Mouse (Mus musculus): ENCODE measurements around the gene Gmpr2. TPM values are rescaled to one million over a fixed set of nuclear protein-coding genes. Genes with fewer than 3 reads are reported as not detected.

The Gmpr2 gene
- polyA plus RNA-seq, 1 experiment from 2014 or later, result 57.5 TPM

DNA sequence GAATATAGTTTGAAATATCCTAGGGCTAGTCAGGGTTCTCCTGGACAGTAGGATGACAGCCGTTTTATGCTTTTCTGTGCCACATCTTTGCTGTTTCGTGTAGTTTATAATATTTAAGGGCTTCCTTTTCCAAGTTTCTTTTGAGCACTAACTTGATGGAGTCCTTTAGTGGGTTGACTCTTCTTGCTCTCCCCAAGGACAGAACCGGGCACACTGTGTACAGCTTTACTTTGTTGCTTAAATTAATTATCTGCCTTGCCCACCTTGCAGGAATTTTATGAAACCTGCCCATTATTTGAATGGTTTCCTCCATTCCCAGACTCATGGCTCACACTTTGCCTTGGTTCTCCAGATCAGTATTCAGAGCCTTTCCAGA, 10.4 kb downstream of the Gmpr2 start:
- ATAC-seq, result no peak
- Histone ChIP-seq H3K4me3 (peak overlapping the region; percentile 66), H3K9me3 (replicated peaks) (no peaks in the 10 kb centered on the region), H3K4me2 (peak overlapping the region; percentile 89), H3K36me3 (ENCODE audit: poor library complexity, severe bottlenecking) (peaks cover 34% of the 10 kb centered on the region), H3K4me1 (peaks cover 13% of the 10 kb centered on the region), H3K9ac (peak overlapping the region; percentile 80), H3K27ac (peak overlapping the region; percentile 80; the same call in 1 of the 2 replicates), H3K27me3 (peaks cover 5% of the 10 kb centered on the region; the same call in 1 of the 2 replicates)
- WGBS, result 17% methylated on average over 3 of the region's 3 CpGs

DNA sequence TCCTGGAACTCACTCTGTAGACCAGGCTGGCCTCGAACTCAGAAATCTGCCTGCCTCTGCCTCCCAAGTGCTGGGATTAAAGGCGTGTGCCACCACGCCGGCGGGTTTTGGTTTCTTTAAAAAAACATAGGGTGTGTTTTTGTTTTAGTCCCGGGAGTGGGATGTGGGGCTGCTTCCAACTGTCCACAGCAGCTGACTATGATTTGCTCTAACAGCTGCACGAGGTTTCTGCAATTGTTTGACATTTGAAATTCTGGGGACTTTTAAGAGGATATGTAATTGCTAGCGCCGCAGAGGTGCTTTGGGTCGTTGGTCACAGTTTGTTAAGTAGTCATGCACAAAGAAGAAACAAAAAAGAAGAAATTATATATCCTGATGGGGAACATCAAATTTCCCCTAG, 17.7 kb downstream of the Gmpr2 start:
- H3K4me3 ChIP-seq, result no peak overlapping the region
- ATAC-seq, result no peak
- 84% methylated on average over 10 of the region's 10 CpGs for WGBS
- H3K9me3 ChIP-seq (replicated peaks), result no peaks in the 10 kb centered on the region
- H3K27ac ChIP-seq, result no peak overlapping the region
- peaks cover 5% of the 10 kb centered on the region; the same call in 1 of the 2 replicates for H3K27me3 ChIP-seq
- no peaks in the 10 kb centered on the region for H3K36me3 ChIP-seq (ENCODE audit: poor library complexity, severe bottlenecking)
- H3K4me2 ChIP-seq, result no peak overlapping the region
- H3K4me1 ChIP-seq, result no peaks in the 10 kb centered on the region
- H3K9ac ChIP-seq, result no peak overlapping the region

DNA sequence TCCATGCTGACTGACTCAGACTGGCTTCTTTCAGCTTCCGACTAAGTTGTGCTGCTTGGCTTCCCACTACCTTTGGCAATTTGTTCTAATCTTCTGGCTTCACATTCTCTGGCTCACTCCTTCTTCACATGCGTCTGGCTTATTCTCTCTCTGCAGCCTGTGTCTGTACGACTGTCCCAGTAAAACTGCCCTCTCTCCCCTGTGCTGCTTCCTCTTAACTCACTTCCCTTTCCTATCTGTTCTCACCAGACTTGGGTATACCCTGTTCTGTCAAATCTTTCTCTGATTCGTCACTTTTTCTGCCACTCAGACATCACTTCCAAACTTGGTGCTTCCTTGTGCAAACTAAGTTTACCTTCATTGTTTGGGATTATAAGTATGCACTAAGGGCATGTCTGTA, 25.5 kb downstream of the Gmpr2 start:
- H3K36me3 ChIP-seq (ENCODE audit: poor library complexity, severe bottlenecking), result no peaks in the 10 kb centered on the region
- 83% methylated on average over 4 of the region's 4 CpGs for WGBS
- no peak overlapping the region for H3K4me3 ChIP-seq
- no peak overlapping the region for H3K27ac ChIP-seq
- H3K4me2 ChIP-seq, result no peak overlapping the region
- no peak overlapping the region for H3K9ac ChIP-seq
- no peak for ATAC-seq
- H3K9me3 ChIP-seq (replicated peaks), result no peaks in the 10 kb centered on the region
- H3K27me3 ChIP-seq, result no peaks in the 10 kb centered on the region
- no peaks in the 10 kb centered on the region for H3K4me1 ChIP-seq

DNA sequence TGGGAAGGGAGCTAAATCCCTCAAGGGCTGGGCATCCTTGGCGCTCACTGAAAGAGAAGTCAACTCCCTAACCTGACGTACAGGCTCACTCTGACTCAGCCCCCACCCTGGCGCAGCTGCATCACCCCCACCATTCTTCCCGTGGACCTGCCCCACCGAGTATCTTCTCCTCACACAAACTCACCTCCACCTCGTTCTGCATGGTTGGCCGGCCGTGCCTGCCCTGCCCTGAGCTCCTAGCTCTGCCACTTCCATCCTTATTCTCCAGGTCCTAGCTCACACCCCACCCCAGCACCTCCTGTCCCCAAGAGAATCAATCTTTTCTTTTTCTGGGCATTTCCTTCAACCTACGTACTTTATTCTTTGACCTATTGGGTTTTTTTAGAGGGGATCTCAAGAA, 29.4 kb downstream of the Gmpr2 start:
- H3K27me3 ChIP-seq, result no peaks in the 10 kb centered on the region
- ATAC-seq, result no peak
- H3K9ac ChIP-seq, result no peak overlapping the region
- 55% methylated on average over 9 of the region's 9 CpGs for WGBS
- H3K36me3 ChIP-seq (ENCODE audit: poor library complexity, severe bottlenecking), result no peaks in the 10 kb centered on the region
- H3K4me1 ChIP-seq, result no peaks in the 10 kb centered on the region
- H3K9me3 ChIP-seq (replicated peaks), result no peaks in the 10 kb centered on the region
- H3K4me3 ChIP-seq, result no peak overlapping the region
- no peak overlapping the region for H3K27ac ChIP-seq
- no peak overlapping the region for H3K4me2 ChIP-seq

DNA sequence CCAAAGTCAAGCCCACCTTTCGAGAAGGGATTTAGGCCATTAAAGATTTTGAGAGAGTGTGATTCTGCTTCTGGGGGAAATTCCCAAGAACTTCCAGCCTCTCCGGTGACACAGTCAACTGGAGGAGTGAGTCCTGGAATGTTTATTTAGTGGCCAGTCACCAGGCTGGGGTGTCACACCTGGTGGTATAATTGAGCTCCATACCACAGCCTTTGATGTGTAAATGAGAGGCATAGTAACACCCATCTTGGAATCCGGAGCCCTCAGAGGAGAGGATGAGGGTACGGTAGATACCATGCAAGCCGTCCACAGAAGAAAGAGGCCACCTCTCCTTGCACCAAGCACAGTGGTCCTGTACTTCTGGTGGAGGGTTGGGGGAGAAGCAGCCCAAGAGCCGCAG, 31.0 kb downstream of the Gmpr2 start:
- Histone ChIP-seq H3K4me3 (no peak overlapping the region), H3K4me1 (no peaks in the 10 kb centered on the region), H3K9ac (no peak overlapping the region), H3K27ac (no peak overlapping the region), H3K36me3 (ENCODE audit: poor library complexity, severe bottlenecking) (no peaks in the 10 kb centered on the region), H3K4me2 (no peak overlapping the region), H3K9me3 (replicated peaks) (no peaks in the 10 kb centered on the region), H3K27me3 (no peaks in the 10 kb centered on the region)
- no peak for ATAC-seq
- WGBS, result 78% methylated on average over 6 of the region's 6 CpGs

DNA sequence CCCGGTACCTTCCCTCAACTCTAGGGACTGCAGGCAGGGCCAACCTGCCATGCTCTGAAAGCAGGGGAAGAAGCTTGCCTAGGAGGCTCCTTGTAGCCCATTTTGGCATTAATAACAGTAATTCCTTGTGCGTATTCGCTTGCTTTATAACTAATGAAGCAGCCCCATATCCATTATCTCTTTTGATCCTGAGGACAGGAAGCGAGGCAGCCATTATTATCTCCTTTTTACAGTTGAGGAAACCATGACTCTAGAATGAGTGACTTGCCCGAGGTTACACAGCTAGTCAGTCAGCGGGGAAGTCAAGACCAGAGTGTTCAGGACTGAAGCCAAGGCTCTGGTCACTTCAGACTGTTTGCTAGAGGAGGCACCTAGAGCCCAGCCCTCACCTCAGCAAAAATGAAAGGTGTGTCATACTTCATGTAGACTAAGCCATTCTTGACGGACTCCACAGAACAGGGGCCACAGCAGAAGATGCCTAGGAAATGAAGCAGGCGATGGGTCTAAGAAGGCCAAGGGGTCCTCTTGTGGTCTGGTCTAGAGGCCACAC, 34.4 kb downstream of the Gmpr2 start:
- no peak overlapping the region for H3K9ac ChIP-seq
- H3K4me2 ChIP-seq, result no peak overlapping the region
- 91% methylated on average over 8 of the region's 8 CpGs for WGBS
- no peaks in the 10 kb centered on the region for H3K36me3 ChIP-seq (ENCODE audit: poor library complexity, severe bottlenecking)
- ATAC-seq, result no peak
- H3K27ac ChIP-seq, result no peak overlapping the region
- no peaks in the 10 kb centered on the region for H3K27me3 ChIP-seq
- H3K4me3 ChIP-seq, result no peak overlapping the region
- no peaks in the 10 kb centered on the region for H3K9me3 ChIP-seq (replicated peaks)
- H3K4me1 ChIP-seq, result no peaks in the 10 kb centered on the region

DNA sequence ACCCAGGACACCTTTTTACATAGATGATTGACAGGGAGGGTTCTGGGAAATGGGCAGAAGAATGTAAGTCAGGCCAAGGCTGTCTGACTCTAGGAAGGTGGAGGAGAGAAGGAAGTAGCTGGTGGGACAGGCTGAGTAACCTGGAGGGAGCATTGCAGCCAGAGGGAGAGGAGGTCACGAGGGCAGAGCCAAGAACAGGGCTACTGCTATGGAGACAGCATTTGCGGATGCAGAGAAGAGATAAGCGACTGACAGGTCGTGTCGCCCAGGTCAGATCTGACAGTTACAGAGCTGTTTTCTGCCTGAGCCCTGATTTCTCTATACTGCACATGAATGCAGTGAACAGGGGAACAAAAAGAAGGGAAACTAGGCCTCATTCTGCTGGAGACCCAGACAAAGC, 35.7 kb downstream of the Gmpr2 start:
- WGBS, result 86% methylated on average over 5 of the region's 5 CpGs
- Histone ChIP-seq H3K4me2 (no peak overlapping the region), H3K9ac (no peak overlapping the region), H3K36me3 (ENCODE audit: poor library complexity, severe bottlenecking) (no peaks in the 10 kb centered on the region), H3K27me3 (peaks cover 8% of the 10 kb centered on the region), H3K27ac (no peak overlapping the region), H3K4me1 (no peaks in the 10 kb centered on the region), H3K9me3 (replicated peaks) (no peaks in the 10 kb centered on the region), H3K4me3 (no peak overlapping the region)
- no peak for ATAC-seq

DNA sequence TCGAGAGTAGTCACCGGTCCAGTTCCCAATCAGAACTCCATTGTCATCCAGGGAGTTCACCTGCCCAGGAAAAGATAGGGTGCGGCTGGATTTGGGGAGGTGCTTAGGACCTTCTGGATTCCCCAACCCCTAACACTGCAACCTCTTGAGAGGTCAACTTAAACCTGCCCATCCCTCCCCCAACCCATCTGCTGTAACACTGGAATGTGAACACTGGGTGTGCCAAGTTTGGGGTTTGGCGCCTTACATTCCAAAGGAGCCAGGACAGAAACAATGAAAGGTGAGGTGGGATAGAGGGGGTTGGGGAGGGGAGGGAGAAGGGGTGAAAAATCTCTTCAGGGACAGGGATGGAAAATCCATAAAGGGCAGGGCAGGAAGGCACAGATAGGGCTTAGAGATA, 37.8 kb downstream of the Gmpr2 start:
- no peaks in the 10 kb centered on the region for H3K36me3 ChIP-seq (ENCODE audit: poor library complexity, severe bottlenecking)
- no peak overlapping the region for H3K27ac ChIP-seq
- no peak overlapping the region for H3K4me3 ChIP-seq
- no peak overlapping the region for H3K4me2 ChIP-seq
- no peaks in the 10 kb centered on the region for H3K4me1 ChIP-seq
- peaks cover 26% of the 10 kb centered on the region for H3K27me3 ChIP-seq
- H3K9ac ChIP-seq, result no peak overlapping the region
- ATAC-seq, result no peak
- WGBS, result 83% methylated on average over 4 of the region's 4 CpGs
- no peaks in the 10 kb centered on the region for H3K9me3 ChIP-seq (replicated peaks)

DNA sequence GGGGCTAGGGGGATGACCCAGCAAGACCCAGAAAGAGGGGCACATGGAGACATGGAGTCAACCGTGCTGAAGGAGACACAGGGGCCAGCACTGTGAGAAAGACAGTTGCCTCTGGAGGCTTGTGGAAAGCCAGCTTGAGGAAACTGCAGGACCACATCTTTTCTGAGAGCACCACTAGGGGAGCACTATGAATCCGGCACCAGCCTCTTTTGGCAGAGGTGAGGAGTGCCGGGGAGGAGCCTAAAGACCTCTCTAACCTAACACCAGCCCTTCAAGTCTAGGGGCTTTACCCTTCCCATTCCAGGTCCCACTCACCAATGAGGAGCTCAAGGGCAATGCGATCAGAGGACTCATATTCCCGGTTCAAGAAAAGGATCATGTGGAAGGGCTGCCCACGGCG, 40.0 kb downstream of the Gmpr2 start:
- H3K4me1 ChIP-seq, result no peaks in the 10 kb centered on the region
- H3K36me3 ChIP-seq (ENCODE audit: poor library complexity, severe bottlenecking), result peaks cover 1% of the 10 kb centered on the region; the same call in 1 of the 2 replicates
- ATAC-seq, result no peak
- H3K9me3 ChIP-seq (replicated peaks), result no peaks in the 10 kb centered on the region
- H3K4me3 ChIP-seq, result no peak overlapping the region
- H3K27ac ChIP-seq, result no peak overlapping the region
- H3K9ac ChIP-seq, result no peak overlapping the region
- H3K4me2 ChIP-seq, result no peak overlapping the region
- H3K27me3 ChIP-seq, result peaks cover 26% of the 10 kb centered on the region
- 87% methylated on average over 7 of the region's 7 CpGs for WGBS

DNA sequence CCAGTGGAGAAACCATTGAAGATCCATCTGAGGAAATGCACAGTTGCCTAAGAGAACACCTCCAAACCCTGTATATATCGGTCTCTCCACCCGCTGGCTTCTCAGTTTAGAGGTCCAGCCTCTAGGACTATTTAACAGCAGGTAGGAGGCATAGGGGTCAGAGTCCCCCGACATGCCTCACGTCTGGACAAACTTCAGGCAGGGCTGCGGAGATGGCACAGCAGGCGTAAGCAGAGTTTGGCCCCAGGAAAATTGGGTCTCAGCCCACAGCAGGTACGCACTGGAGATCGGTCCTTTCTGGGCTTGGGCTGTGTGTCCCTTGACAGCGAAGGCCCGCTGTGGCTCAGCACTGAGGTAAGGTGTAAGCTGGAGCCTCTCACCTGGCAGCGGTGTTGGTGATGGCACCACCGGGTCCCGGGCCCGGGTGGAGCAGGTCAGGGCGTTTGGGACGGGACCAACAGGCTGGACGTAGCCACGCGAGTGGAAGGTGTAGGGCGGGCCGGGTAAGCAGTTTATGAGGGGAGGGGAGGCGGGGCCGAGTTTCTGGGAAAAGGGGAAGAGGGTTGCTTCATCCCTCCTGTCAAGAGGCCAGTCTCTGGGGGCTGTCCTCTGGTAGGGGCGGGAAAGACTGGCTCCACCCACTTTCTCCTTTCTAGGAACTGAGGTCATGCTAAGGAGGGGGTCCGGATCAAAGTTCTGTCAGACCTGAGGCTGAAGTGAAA, 41.4 kb downstream of the Gmpr2 start:
- WGBS, result 12% methylated on average over 24 of the region's 25 CpGs
- H3K36me3 ChIP-seq (ENCODE audit: poor library complexity, severe bottlenecking), result peaks cover 13% of the 10 kb centered on the region

DNA sequence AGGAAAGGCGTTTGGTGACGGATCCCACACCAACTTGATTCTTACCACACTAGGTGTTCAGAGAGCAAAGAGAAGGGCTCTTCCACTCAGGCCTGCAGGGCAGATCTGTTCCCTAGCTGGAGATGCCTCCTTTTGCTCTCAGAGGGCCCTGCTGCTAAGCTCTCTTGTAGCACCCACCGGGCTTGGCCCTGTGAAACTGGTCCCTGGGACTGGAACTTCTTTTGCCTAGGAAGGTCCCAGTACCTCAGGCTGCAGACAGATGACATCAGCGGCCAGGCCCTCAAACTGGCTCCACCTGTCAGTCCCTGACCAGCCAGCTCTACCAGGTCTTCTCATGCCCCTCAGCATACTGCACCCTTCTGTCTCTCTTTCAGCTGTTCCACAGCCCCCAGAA, 42.0 kb downstream of the Gmpr2 start, which contains the start of gene Tgm1:
Tgm1 (minus strand) TSS at position 198 of the 394 bp plus-strand sequence.
- no peak within 1 kb of the TSS; the same call in 1 of the 2 replicates for H3K4me2 ChIP-seq
- no peak within 1 kb of the TSS for H3K4me3 ChIP-seq
- peaks cover 26% of the 10 kb centered on the region for H3K27me3 ChIP-seq
- WGBS, result 20% methylated on average over 4 of the region's 4 CpGs
- no peak within 1 kb of the TSS for H3K9ac ChIP-seq
- H3K36me3 ChIP-seq (ENCODE audit: poor library complexity, severe bottlenecking), result peaks cover 17% of the 10 kb centered on the region
- ATAC-seq, result no peak
- no peak within 1 kb of the TSS for H3K27ac ChIP-seq
- H3K9me3 ChIP-seq (replicated peaks), result no peaks in the 10 kb centered on the region
- no peaks in the 10 kb centered on the region for H3K4me1 ChIP-seq

More for the DNA sequence above, 41.4 kb downstream of the Gmpr2 start:
- Histone ChIP-seq H3K4me2 (no peak overlapping the region; the same call in 1 of the 2 replicates), H3K27me3 (peaks cover 26% of the 10 kb centered on the region), H3K9ac (no peak overlapping the region), H3K4me1 (no peaks in the 10 kb centered on the region), H3K27ac (no peak overlapping the region), H3K4me3 (no peak overlapping the region), H3K9me3 (replicated peaks) (no peaks in the 10 kb centered on the region)
- no peak for ATAC-seq

DNA sequence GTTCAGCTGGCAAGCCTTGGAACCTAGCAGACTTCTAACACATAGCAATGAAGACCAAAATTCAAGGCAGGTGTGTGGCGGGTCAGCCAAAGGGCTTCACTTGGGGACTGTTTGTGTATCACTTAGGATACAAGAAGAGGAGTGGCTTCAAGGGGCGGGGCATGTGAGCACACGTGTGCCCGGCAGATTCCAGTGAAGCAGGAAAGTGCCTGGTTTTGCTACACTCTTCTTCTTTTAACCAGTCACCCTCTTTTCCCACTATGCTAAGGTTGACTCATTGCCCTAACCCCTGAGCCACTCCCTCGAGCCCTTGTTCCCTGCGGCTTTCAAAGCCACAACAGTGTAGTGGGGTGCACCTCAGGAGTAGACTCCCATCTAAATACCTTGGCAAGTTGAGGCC, 43.2 kb downstream of the Gmpr2 start:
- no peaks in the 10 kb centered on the region for H3K9me3 ChIP-seq (replicated peaks)
- peaks cover 27% of the 10 kb centered on the region for H3K36me3 ChIP-seq (ENCODE audit: poor library complexity, severe bottlenecking)
- no peak overlapping the region for H3K4me2 ChIP-seq
- WGBS, result 48% methylated on average over 6 of the region's 6 CpGs
- ATAC-seq, result no peak
- no peaks in the 10 kb centered on the region for H3K4me1 ChIP-seq
- no peak overlapping the region for H3K27ac ChIP-seq
- H3K9ac ChIP-seq, result no peak overlapping the region
- peaks cover 26% of the 10 kb centered on the region for H3K27me3 ChIP-seq
- no peak overlapping the region for H3K4me3 ChIP-seq

DNA sequence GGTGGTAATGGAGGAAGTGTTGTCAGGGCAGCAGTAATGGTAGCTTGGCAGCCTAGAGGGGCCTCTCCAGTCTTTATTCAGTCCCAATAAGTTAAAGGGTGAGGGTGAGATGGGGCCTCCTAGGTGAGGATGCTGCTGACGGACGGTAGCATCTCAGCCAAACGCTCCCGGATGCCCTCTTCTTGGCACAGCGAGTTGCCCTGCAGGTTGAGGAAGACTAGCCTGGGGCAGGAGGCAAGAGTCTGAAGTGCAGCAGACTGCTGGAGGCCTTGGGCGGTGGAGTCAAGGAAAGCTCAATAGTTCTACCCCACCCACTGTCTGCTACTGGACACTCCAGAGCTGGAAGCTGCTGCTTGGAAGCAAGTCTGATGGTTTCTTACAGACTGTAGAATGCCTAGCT, 44.5 kb downstream of the Gmpr2 start:
- H3K36me3 ChIP-seq (ENCODE audit: poor library complexity, severe bottlenecking), result peaks cover 30% of the 10 kb centered on the region
- H3K4me3 ChIP-seq, result no peak overlapping the region
- H3K27me3 ChIP-seq, result peaks cover 26% of the 10 kb centered on the region
- H3K4me2 ChIP-seq, result no peak overlapping the region
- no peaks in the 10 kb centered on the region for H3K9me3 ChIP-seq (replicated peaks)
- ATAC-seq, result no peak
- H3K27ac ChIP-seq, result no peak overlapping the region
- WGBS, result 93% methylated on average over 6 of the region's 6 CpGs
- peaks cover 9% of the 10 kb centered on the region; the same call in 1 of the 2 replicates for H3K4me1 ChIP-seq
- H3K9ac ChIP-seq, result no peak overlapping the region
